9 mouse cellular contexts compared by ENCODE assay signal in the genomic region with DNA sequence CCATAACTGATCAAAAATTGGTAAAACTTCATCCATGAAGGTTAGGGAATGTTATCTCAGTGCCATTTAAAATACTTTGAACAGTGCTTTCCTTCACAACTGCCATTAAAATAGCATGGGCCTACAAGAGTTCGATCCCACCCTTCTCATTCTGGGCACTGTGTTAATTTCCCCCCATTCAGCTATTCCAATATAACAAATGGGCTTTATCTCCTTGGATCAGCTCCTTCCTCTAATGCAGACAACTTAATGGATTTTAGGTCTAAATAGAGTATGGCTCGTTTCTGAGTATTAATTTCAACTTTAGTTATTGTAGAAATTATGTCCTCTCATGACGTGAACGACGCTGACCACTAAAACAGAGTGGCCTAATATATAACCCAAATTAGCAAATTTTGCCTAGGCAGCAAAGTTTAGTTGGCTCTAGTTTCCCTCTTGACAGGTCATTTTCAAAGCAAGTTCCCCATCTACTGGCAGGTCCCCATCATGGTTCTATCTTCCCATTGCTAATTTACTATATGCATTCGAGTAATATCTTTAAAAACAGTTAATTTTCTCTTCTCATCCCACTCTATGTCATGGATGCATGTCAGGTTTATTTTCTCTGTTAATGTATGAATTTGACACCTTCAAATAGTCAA.
A peak's percentile ranks its signal among the peaks of the same experiment; 100 is the strongest.
DNase-seq lines count a peak whose midpoint lies in the region; ATAC-seq and TF ChIP-seq lines count a peak whose summit lies in the region.
"Had no signal": no experiment of that assay in that cellular context is flagged by ENCODE, and none has a peak within 500 bp of the region (broad histone marks: within the 10 kb centered on the region; RNA-seq: fewer than 3 reads in every experiment).

No protein-coding gene starts in this region.

- H3K9me3 ChIP-seq in hindbrain, embryonic 11.5 days (ENCODE audit: control insufficient read depth, low read length), result no peaks in the 10 kb centered on the region
- H3K9me3 ChIP-seq in hindbrain, embryonic 12.5 days (replicated peaks), result no peaks in the 10 kb centered on the region
- H3K9me3 ChIP-seq in neural tube, embryonic 14.5 days (ENCODE audit: control insufficient read depth, low read length), result no peaks in the 10 kb centered on the region
- no peaks in the 10 kb centered on the region for H3K9me3 ChIP-seq in neural tube, embryonic 15.5 days (replicated peaks)
- no peaks in the 10 kb centered on the region for H3K9me3 ChIP-seq in stomach, postnatal 0 days (ENCODE audit: control insufficient read depth, low read length)
- H3K9me3 ChIP-seq: neural tube, embryonic 12.5 days had no signal

- H3K27ac ChIP-seq in hindbrain, embryonic 11.5 days (ENCODE audit: low read depth, low read length), result no peak overlapping the region
- H3K27ac ChIP-seq in hindbrain, embryonic 12.5 days, result no peak overlapping the region
- no peak overlapping the region for H3K27ac ChIP-seq in neural tube, embryonic 14.5 days (ENCODE audit: low read depth, low read length)
- no peak overlapping the region for H3K27ac ChIP-seq in neural tube, embryonic 15.5 days (replicated peaks)
- H3K27ac ChIP-seq in stomach, postnatal 0 days (replicated peaks), result no peak overlapping the region
- H3K27ac ChIP-seq: neural tube, embryonic 12.5 days had no signal

- H3K27me3 ChIP-seq in hindbrain, embryonic 11.5 days (ENCODE audit: control insufficient read depth, insufficient read depth, low read length), result no peaks in the 10 kb centered on the region
- no peaks in the 10 kb centered on the region for H3K27me3 ChIP-seq in hindbrain, embryonic 12.5 days
- no peaks in the 10 kb centered on the region for H3K27me3 ChIP-seq in neural tube, embryonic 14.5 days (ENCODE audit: control insufficient read depth, insufficient read depth, low read length)
- H3K27me3 ChIP-seq in neural tube, embryonic 15.5 days (replicated peaks), result no peaks in the 10 kb centered on the region
- H3K27me3 ChIP-seq in stomach, postnatal 0 days (ENCODE audit: control insufficient read depth, insufficient read depth, low read length), result no peaks in the 10 kb centered on the region
- H3K27me3 ChIP-seq: neural tube, embryonic 12.5 days had no signal

- no peak overlapping the region for H3K9ac ChIP-seq in hindbrain, embryonic 11.5 days (ENCODE audit: low read depth, low read length)
- no peak overlapping the region for H3K9ac ChIP-seq in hindbrain, embryonic 12.5 days
- H3K9ac ChIP-seq in neural tube, embryonic 14.5 days (replicated peaks; ENCODE audit: low read depth, low read length), result no peak overlapping the region
- H3K9ac ChIP-seq in neural tube, embryonic 15.5 days (replicated peaks), result no peak overlapping the region
- no peak overlapping the region for H3K9ac ChIP-seq in stomach, postnatal 0 days (ENCODE audit: low read length)
- H3K9ac ChIP-seq: neural tube, embryonic 12.5 days had no signal

- H3K4me2 ChIP-seq in hindbrain, embryonic 11.5 days (replicated peaks; ENCODE audit: low read depth, low read length), result no peak overlapping the region
- no peak overlapping the region for H3K4me2 ChIP-seq in hindbrain, embryonic 12.5 days (replicated peaks)
- H3K4me2 ChIP-seq in neural tube, embryonic 14.5 days (ENCODE audit: low read depth, low read length), result no peak overlapping the region
- no peak overlapping the region for H3K4me2 ChIP-seq in neural tube, embryonic 15.5 days
- H3K4me2 ChIP-seq in stomach, postnatal 0 days (replicated peaks; ENCODE audit: low read depth), result no peak overlapping the region
- H3K4me2 ChIP-seq: neural tube, embryonic 12.5 days had no signal

- 83% methylated on average over 6 of the region's 6 CpGs for WGBS in hindbrain, embryonic 11.5 days
- WGBS in hindbrain, embryonic 12.5 days, result 85% methylated on average over 6 of the region's 6 CpGs
- 72% methylated on average over 6 of the region's 6 CpGs for WGBS in neural tube, embryonic 14.5 days
- WGBS in neural tube, embryonic 15.5 days, result 70% methylated on average over 6 of the region's 6 CpGs
- 44% methylated on average over 6 of the region's 6 CpGs for WGBS in stomach, postnatal 0 days

- peak; percentile 71 for TF ChIP-seq CTCF in stomach, postnatal 0 days (IDR thresholded peaks at IDR 0.05; ENCODE audit: low read depth)

- no peaks in the 10 kb centered on the region for H3K36me3 ChIP-seq in hindbrain, embryonic 11.5 days (ENCODE audit: control insufficient read depth, insufficient read depth, low read length)
- no peaks in the 10 kb centered on the region for H3K36me3 ChIP-seq in hindbrain, embryonic 12.5 days
- H3K36me3 ChIP-seq in neural tube, embryonic 14.5 days (ENCODE audit: control insufficient read depth, insufficient read depth, low read length), result no peaks in the 10 kb centered on the region
- no peaks in the 10 kb centered on the region for H3K36me3 ChIP-seq in neural tube, embryonic 15.5 days
- no peaks in the 10 kb centered on the region for H3K36me3 ChIP-seq in stomach, postnatal 0 days (ENCODE audit: control insufficient read depth, insufficient read depth, low read length)
- H3K36me3 ChIP-seq: neural tube, embryonic 12.5 days had no signal

- H3K4me1 ChIP-seq in hindbrain, embryonic 11.5 days (replicated peaks; ENCODE audit: control insufficient read depth, insufficient read depth, low read length), result no peaks in the 10 kb centered on the region
- H3K4me1 ChIP-seq in hindbrain, embryonic 12.5 days, result no peaks in the 10 kb centered on the region
- H3K4me1 ChIP-seq in neural tube, embryonic 14.5 days (ENCODE audit: control insufficient read depth, insufficient read depth, low read length), result no peaks in the 10 kb centered on the region
- no peaks in the 10 kb centered on the region for H3K4me1 ChIP-seq in neural tube, embryonic 15.5 days
- no peaks in the 10 kb centered on the region for H3K4me1 ChIP-seq in stomach, postnatal 0 days (replicated peaks; ENCODE audit: control insufficient read depth, insufficient read depth)
- H3K4me1 ChIP-seq: neural tube, embryonic 12.5 days had no signal

- ATAC-seq in hindbrain, embryonic 11.5 days (ENCODE audit: low FRiP score), result no peak
- no peak for ATAC-seq in hindbrain, embryonic 12.5 days (ENCODE audit: low FRiP score)
- peak; percentile 31; the same call in 1 of the 2 replicates for ATAC-seq in neural tube, embryonic 14.5 days (ENCODE audit: low read depth)
- ATAC-seq in neural tube, embryonic 15.5 days (ENCODE audit: low FRiP score), result no peak
- ATAC-seq in stomach, postnatal 0 days (ENCODE audit: low FRiP score, low TSS enrichment), result no peak

- TF ChIP-seq EP300 in stomach, postnatal 0 days (optimal IDR thresholded peaks at IDR 0.05), result no peak

- peak; percentile 19 for DNase-seq in hindbrain, embryonic 11.5 days (ENCODE audit: low spot score)
- peak; percentile 40 for DNase-seq in embryo, embryonic 10.5 days (ENCODE audit: low spot score)
- no peak for DNase-seq in stomach, postnatal 0 days (ENCODE audit: low spot score)
- no peak for DNase-seq in urinary bladder, postnatal 10 days (ENCODE audit: low spot score)
- no peak for DNase-seq in ovary, postnatal 36 days (ENCODE audit: low spot score)

- H3K4me3 ChIP-seq in hindbrain, embryonic 11.5 days (ENCODE audit: low read depth, low read length), result no peak overlapping the region
- H3K4me3 ChIP-seq in hindbrain, embryonic 12.5 days, result no peak overlapping the region
- no peak overlapping the region for H3K4me3 ChIP-seq in neural tube, embryonic 14.5 days (ENCODE audit: low read depth, low read length)
- no peak overlapping the region for H3K4me3 ChIP-seq in neural tube, embryonic 15.5 days (replicated peaks)
- H3K4me3 ChIP-seq in stomach, postnatal 0 days (ENCODE audit: low read depth, low read length), result no peak overlapping the region
- H3K4me3 ChIP-seq: neural tube, embryonic 12.5 days had no signal

Comparison
In these comparisons a context has a peak if more than half of its experiments do, and no peak if none do; other contexts are left out.
1. DNase-seq: peak in hindbrain, embryonic 11.5 days (single experiment) and embryo, embryonic 10.5 days (single experiment); none in stomach, postnatal 0 days (single experiment), urinary bladder, postnatal 10 days (single experiment) and ovary, postnatal 36 days (single experiment).